Mouse (Mus musculus): ENCODE measurements around the gene Dnajc3. TPM values are rescaled to one million over a fixed set of nuclear protein-coding genes. Genes with fewer than 3 reads are reported as not detected.

Gene Dnajc3
- polyA plus RNA-seq, 1 experiment from 2014 or later = 60.4 TPM

DNA sequence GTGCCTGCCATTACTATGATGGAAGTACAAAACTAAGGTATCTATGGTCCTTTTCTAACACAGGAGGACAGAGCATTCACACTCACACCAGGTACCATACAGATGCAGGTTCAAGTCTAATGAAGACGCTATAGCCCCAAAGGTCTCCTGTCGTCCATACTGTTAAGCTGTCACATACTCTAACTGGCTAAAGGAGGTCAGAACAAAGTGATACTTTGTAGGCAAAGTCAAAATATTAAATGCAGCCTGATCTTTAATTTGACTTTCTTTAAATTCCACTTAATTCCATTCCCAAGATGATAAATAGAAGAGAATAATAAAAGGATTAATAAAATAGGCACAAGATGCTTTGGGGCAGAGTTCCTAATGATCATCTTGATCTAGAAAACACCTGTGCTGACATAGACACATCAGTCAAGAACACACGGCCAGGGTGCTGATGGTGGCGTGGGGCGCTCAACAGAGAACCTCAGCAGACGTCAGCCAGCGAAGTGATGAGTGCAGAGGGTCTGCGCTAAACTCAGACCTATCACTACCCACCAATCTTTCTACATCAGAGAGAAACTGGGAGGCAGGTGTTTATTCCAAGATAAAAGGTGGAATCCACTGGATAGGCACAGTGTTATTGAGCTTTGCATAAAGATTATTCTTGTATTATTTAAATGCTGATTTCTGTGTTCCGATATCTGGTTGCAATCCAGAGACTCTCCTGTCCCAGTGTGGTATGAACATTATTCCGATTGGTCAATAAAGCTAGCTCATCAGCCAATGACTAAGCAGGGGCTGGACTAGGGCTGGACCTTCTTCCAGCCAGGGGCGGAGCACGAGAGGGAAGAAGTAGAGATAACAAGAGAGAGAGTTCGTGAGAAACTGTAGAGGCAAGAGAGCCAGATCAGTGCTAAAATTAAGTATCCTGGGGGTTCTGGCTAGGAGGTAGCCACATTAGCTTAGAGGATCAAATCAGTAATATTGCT lies 50.0 kb downstream of the Dnajc3 start:
- no peaks in the 10 kb centered on the region for H3K9me3 ChIP-seq
- no peak overlapping the region for H3K4me2 ChIP-seq
- 51% methylated on average over 13 of the region's 13 CpGs for WGBS
- peaks cover 28% of the 10 kb centered on the region for H3K36me3 ChIP-seq
- no peaks in the 10 kb centered on the region for H3K27me3 ChIP-seq
- ATAC-seq (ENCODE audit: borderline replicate concordance, extremely low read depth, low FRiP score, low TSS enrichment) = peak; percentile 65; the same call in 1 of the 2 replicates
- H3K4me1 ChIP-seq = no peaks in the 10 kb centered on the region
- H3K4me3 ChIP-seq = no peak overlapping the region
- H3K9ac ChIP-seq = no peak overlapping the region
- H3K27ac ChIP-seq = no peak overlapping the region

DNA sequence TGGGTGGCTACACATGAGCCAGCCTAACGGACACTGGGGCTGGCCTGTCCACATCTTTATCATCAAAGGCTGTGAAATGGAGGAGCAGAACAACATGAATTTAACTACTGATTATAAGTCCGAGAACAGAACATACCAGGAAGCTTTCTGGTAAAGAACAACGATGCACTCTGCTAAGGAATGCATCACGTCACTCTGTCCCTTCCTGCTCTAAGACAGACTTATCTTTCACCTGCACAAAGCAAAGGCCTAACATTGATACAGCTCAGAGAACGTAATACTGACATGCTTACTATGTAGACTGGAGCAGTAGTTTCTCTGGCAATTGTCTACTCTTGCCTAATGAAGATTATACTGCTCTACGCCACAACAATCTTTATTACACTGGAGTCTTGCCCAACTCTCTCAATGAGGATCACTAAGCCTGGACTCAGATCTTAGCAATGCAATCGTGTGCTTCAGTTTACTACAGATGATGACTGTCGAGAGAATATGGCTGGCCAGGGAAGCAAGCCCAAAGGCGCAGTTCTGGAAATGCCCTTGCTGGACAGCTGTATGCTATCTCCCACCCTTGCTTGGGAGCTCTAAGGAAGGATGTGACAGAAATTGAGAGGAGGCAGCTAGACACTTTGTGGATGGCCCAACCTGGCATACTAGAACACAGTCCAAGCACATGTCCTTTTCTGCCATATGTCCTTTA lies 57.6 kb downstream of the Dnajc3 start:
- WGBS = 84% methylated on average over 9 of the region's 9 CpGs
- no peak overlapping the region for H3K4me2 ChIP-seq
- no peak overlapping the region for H3K4me3 ChIP-seq
- no peaks in the 10 kb centered on the region for H3K9me3 ChIP-seq
- H3K36me3 ChIP-seq = peaks cover 28% of the 10 kb centered on the region
- no peak for ATAC-seq (ENCODE audit: borderline replicate concordance, extremely low read depth, low FRiP score, low TSS enrichment)
- H3K27ac ChIP-seq = no peak overlapping the region
- H3K9ac ChIP-seq = no peak overlapping the region
- no peaks in the 10 kb centered on the region for H3K27me3 ChIP-seq
- H3K4me1 ChIP-seq = no peaks in the 10 kb centered on the region

- Histone ChIP-seq H3K36me3 (peaks cover 15% of the 10 kb centered on the region), H3K27me3 (no peaks in the 10 kb centered on the region), H3K27ac (no peak overlapping the region), H3K9me3 (no peaks in the 10 kb centered on the region), H3K9ac (no peak overlapping the region), H3K4me2 (no peak overlapping the region), H3K4me1 (peaks cover 4% of the 10 kb centered on the region; the same call in 1 of the 2 replicates), H3K4me3 (no peak overlapping the region)
- no peak for ATAC-seq (ENCODE audit: borderline replicate concordance, extremely low read depth, low FRiP score, low TSS enrichment)
These were observed 65.5 kb downstream of the Dnajc3 start for GRCm38 (mm10) chr14:119003320-119003719.

DNA sequence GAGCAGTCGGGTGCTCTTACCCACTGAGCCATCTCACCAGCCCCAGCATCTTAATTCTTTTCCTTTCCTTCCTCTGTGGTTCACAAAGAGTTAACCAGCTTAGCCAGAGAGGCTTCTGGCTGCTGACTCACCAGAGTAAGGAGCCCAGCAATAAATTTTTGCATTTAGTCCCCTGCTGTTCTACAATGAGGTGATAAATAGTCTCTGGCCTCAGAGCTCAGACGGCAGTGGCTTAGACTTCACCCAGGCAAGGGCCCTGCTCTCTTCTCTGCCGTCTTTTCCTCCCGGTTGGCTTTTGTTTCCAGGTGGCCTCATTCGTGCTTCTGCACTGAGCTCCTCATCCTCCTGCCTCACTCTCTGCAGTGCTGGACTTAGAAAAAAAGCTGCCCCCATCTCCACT lies 68.1 kb downstream of the Dnajc3 start:
- Histone ChIP-seq H3K36me3 (peaks cover 13% of the 10 kb centered on the region), H3K9ac (no peak overlapping the region), H3K27me3 (no peaks in the 10 kb centered on the region), H3K9me3 (no peaks in the 10 kb centered on the region), H3K27ac (no peak overlapping the region), H3K4me2 (peak overlapping the region; percentile 72; the same call in 1 of the 2 replicates), H3K4me3 (no peak overlapping the region), H3K4me1 (peaks cover 4% of the 10 kb centered on the region; the same call in 1 of the 2 replicates)
- 25% methylated on average over 5 of the region's 5 CpGs for WGBS
- ATAC-seq (ENCODE audit: borderline replicate concordance, extremely low read depth, low FRiP score, low TSS enrichment) = no peak

- no peaks in the 10 kb centered on the region for H3K9me3 ChIP-seq
- H3K4me3 ChIP-seq = peak overlapping the region; percentile 45
- H3K4me2 ChIP-seq = peak overlapping the region; percentile 72
- peak overlapping the region; percentile 83 for H3K27ac ChIP-seq
- 5% methylated on average over 49 of the region's 49 CpGs for WGBS
- H3K4me1 ChIP-seq = peaks cover 4% of the 10 kb centered on the region; the same call in 1 of the 2 replicates
- peak overlapping the region; percentile 35 for H3K9ac ChIP-seq
- ATAC-seq (ENCODE audit: borderline replicate concordance, extremely low read depth, low FRiP score, low TSS enrichment) = no peak
- H3K27me3 ChIP-seq = no peaks in the 10 kb centered on the region
- peaks cover 11% of the 10 kb centered on the region for H3K36me3 ChIP-seq
These were observed 68.8 kb downstream of the Dnajc3 start for GRCm38 (mm10) chr14:119006441-119007102.

DNA sequence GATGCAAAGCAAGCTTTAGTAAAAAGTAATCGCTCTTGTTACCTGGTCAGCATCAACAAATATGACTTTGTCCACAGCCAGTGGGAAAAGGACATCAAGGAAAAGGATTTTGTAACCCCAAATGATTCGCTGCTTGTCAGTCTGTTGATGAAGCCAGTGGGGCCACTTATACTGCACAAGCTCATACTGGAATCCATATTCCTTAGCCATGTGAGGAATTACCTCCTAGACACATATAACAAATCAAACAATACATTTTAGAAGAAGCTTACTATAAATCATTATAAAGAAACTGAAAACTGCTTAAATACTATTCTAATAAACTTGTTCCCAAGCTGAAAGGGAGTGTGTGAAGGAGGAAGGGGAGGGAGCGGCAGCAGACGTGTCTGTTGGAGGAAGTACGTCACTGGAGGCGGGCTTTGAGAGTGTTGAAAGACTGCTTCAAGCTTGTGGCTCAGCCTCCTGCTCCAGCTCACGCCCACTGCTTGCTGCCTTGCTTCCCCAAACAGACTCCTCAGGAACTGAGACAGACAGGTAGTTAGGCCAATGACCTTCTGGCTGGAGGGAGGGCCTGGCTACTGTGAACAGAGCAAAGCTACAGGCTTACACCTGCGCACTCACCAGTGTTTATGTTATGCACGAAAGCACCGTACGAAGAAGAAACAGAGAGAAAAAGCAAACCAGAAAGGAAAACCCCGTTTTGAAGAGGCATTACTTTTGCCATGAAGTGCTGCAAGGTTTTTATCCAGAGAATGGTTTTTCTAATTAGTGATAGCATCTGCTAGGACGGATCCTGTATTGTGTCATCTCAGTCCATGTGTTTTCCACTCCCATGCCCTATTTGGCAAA lies 69.6 kb downstream of the Dnajc3 start:
- Histone ChIP-seq H3K9ac (peak overlapping the region; percentile 35), H3K4me2 (peak overlapping the region; percentile 72), H3K9me3 (no peaks in the 10 kb centered on the region), H3K36me3 (peaks cover 12% of the 10 kb centered on the region), H3K27ac (peak overlapping the region; percentile 83), H3K27me3 (no peaks in the 10 kb centered on the region), H3K4me3 (peak overlapping the region; percentile 45), H3K4me1 (peaks cover 4% of the 10 kb centered on the region; the same call in 1 of the 2 replicates)
- ATAC-seq (ENCODE audit: borderline replicate concordance, extremely low read depth, low FRiP score, low TSS enrichment) = peak; percentile 100
- WGBS = 2% methylated on average over 13 of the region's 13 CpGs

DNA sequence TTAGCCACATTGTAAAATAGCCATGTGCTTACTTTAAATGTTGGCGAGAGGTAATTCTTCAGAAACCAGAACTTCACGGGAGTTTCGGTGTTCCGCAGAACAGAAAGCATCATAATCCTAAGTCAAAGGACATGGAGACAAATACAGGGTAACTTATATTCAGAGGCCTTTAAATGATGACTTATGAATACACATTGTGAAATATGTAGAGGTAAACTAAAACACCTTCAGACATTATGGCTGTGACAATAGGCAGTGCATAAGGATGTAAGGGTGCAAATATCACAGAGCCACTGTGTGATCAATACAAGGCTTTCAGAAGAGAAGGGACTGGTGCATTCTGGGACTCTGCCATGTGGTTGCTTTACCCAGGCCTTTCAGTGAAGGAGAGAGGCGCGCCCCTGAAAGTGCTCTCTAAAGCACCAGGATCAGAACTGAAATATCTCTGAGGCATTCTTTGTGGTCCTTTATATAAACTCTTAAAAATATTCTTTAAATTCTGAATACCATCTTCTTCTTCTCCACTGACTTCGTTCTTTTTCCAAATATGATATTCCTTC lies 70.3 kb downstream of the Dnajc3 start:
- peaks cover 4% of the 10 kb centered on the region; the same call in 1 of the 2 replicates for H3K4me1 ChIP-seq
- peak overlapping the region; percentile 72 for H3K4me2 ChIP-seq
- H3K4me3 ChIP-seq = peak overlapping the region; percentile 45
- H3K9me3 ChIP-seq = no peaks in the 10 kb centered on the region
- ATAC-seq (ENCODE audit: borderline replicate concordance, extremely low read depth, low FRiP score, low TSS enrichment) = no peak
- peaks cover 16% of the 10 kb centered on the region for H3K36me3 ChIP-seq
- no peaks in the 10 kb centered on the region for H3K27me3 ChIP-seq
- H3K9ac ChIP-seq = no peak overlapping the region
- 53% methylated on average over 7 of the region's 7 CpGs for whole genome bisulfite sequencing
- peak overlapping the region; percentile 41; the same call in 1 of the 2 replicates for H3K27ac ChIP-seq

DNA sequence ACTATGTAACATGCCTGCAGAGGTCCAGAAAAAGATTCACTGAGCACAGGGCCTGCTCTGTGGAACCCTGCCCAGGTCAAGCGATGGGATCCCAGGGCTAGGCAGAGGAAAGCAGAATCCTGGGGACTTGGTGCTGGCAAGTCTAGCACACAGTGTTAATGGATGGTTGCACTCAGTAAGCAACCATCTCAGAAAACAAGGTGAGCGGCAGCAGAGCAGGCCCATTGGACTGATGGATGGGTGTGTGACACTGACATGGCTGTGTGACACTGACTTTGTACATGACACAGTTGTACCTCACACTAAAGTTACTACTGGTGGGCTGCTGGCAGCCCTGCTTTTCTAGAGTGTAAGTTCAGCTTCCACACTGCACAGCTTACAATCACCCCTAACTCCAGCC lies 71.8 kb downstream of the Dnajc3 start:
- no peak overlapping the region for H3K4me3 ChIP-seq
- H3K36me3 ChIP-seq = peaks cover 16% of the 10 kb centered on the region
- H3K27ac ChIP-seq = no peak overlapping the region
- ATAC-seq (ENCODE audit: borderline replicate concordance, extremely low read depth, low FRiP score, low TSS enrichment) = no peak
- no peaks in the 10 kb centered on the region for H3K9me3 ChIP-seq
- H3K27me3 ChIP-seq = no peaks in the 10 kb centered on the region
- peaks cover 4% of the 10 kb centered on the region; the same call in 1 of the 2 replicates for H3K4me1 ChIP-seq
- WGBS = 86% methylated on average over 2 of the region's 2 CpGs
- no peak overlapping the region for H3K9ac ChIP-seq
- H3K4me2 ChIP-seq = no peak overlapping the region

DNA sequence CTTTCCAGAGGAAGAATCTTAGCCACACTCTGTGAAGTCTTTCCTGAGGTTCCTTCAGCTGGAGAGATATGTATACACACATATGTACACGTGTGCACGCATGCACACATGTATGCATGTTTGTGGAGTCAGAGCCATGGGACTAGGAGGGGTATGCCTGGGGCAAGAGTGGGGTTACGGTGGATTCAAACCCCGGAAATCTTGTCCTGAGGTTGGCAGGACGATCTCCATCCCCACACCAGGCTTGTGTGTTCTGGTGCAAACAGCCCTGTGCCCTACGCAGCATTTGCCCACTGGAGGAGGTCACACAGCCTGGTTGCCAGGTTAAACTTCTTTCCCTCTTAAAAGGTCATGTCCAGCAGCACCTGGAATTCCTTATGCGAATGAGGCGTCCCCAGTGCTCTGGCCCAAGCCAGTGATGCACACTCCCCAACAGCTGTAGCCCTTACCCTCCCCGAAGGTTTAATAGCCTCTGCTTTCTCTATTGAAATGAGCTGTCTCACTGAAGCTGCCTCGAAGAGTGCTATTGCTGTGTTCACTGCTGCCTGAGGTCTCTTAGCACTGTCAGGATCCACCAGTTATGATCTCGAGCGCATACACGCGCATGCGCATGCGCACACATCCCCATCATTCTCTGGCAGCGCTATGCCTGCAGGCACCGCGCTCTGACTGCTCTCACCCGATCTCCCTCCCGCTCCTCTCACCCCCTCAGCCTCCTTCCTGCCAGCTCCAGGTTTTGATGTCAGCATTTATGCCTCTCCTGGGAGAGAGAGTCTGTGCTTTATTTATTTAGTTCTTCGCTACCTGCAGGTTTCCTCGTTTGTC lies 75.0 kb downstream of the Dnajc3 start:
- H3K4me3 ChIP-seq = no peak overlapping the region
- H3K27ac ChIP-seq = no peak overlapping the region
- H3K9me3 ChIP-seq = no peaks in the 10 kb centered on the region
- H3K4me2 ChIP-seq = no peak overlapping the region
- H3K36me3 ChIP-seq = peaks cover 20% of the 10 kb centered on the region
- H3K27me3 ChIP-seq = no peaks in the 10 kb centered on the region
- WGBS = 65% methylated on average over 23 of the region's 23 CpGs
- H3K9ac ChIP-seq = no peak overlapping the region
- peaks cover 4% of the 10 kb centered on the region; the same call in 1 of the 2 replicates for H3K4me1 ChIP-seq
- no peak for ATAC-seq (ENCODE audit: borderline replicate concordance, extremely low read depth, low FRiP score, low TSS enrichment)

DNA sequence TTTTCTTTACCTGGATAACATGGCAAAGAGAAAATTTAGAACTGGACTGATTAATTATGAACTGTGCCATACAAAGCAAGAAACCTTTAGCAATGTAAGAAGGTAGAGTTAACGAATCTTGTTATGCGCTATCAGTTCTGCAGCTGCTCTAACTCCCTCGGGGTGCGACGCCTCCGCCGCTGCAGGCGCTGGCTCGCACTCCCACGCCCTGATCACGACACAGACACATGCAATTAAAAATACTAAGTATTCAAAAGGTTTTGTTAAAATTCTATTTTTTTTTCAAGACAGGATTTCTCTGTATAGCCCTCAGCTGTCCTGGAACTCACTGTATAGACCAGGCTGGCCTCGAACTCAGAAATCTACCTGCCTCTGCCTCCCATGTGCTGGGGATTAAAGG lies 75.8 kb downstream of the Dnajc3 start:
- no peak overlapping the region for H3K4me2 ChIP-seq

More for the DNA sequence above, 75.8 kb downstream of the Dnajc3 start:
- no peak for ATAC-seq (ENCODE audit: borderline replicate concordance, extremely low read depth, low FRiP score, low TSS enrichment)
- Histone ChIP-seq H3K27ac (no peak overlapping the region), H3K27me3 (no peaks in the 10 kb centered on the region), H3K4me3 (no peak overlapping the region), H3K9ac (no peak overlapping the region), H3K36me3 (peaks cover 20% of the 10 kb centered on the region), H3K4me1 (no peaks in the 10 kb centered on the region), H3K9me3 (no peaks in the 10 kb centered on the region)
- 86% methylated on average over 12 of the region's 12 CpGs for WGBS

All from lung, embryonic 15.5 days (tissue).